Mouse (Mus musculus): ENCODE results near the gene Fbxw8. TPM values are rescaled to one million over a fixed set of nuclear protein-coding genes. Genes with fewer than 3 reads are reported as not detected.

Fbxw8 gene
- polyA plus RNA-seq, 1 experiment from 2014 or later: 36.8 TPM

- Histone ChIP-seq H3K4me1 (replicated peaks) (peaks cover 63% of the 10 kb centered on the region), H3K36me3 (no peaks in the 10 kb centered on the region), H3K9me3 (no peaks in the 10 kb centered on the region; the same call in 1 of the 2 replicates), H3K27ac (no peak overlapping the region), H3K4me3 (peak overlapping the region; percentile 69), H3K27me3 (ENCODE audit: insufficient read depth, poor library complexity, severe bottlenecking) (peaks cover 70% of the 10 kb centered on the region)
- DNase-seq (ENCODE audit: low spot score): no peak
- 7% methylated on average over 12 of the region's 12 CpGs for WGBS
Measured at GRCm38 (mm10) chr5:118029035-118029408, 126.2 kb downstream of the Fbxw8 start.

GRCm38 (mm10) chr5:118028191-118029034, 126.9 kb downstream of the Fbxw8 start:
- peak overlapping the region; percentile 59; the same call in 1 of the 2 replicates for H3K27ac ChIP-seq
- H3K27me3 ChIP-seq (ENCODE audit: insufficient read depth, poor library complexity, severe bottlenecking): peaks cover 70% of the 10 kb centered on the region
- peaks cover 57% of the 10 kb centered on the region for H3K4me1 ChIP-seq (replicated peaks)
- peak overlapping the region; percentile 69 for H3K4me3 ChIP-seq
- H3K36me3 ChIP-seq: no peaks in the 10 kb centered on the region
- WGBS: 2% methylated on average over 79 of the region's 79 CpGs
- DNase-seq (ENCODE audit: low spot score): no peak
- H3K9me3 ChIP-seq: no peaks in the 10 kb centered on the region; the same call in 1 of the 2 replicates

DNA sequence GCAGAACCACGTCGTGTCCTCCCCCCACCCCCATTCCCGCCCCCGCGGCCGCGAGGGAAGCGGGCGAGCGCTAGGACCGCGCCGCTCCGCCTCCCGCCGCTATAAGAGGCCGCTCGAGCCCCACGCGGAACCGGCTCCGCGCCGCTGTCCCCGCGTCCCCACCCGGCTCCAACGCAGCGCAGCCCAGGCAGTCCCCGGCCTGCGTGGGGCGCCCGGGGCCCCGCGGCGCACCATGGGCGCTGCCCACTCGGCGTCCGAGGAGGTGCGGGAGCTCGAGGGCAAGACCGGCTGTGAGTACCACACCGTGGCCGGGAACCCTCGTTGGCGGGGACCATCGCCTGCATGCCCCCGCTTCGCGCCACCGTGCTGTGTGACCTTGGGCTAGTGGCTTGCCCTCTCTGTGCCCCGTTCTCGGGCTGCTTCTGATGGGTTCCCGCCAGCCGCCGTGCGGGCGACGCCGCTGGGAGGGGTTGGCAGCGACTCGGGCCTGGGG, 127.5 kb downstream of the Fbxw8 start, which contains the start of gene Tesc:
Gene Tesc (plus strand): TSS at position 46 of the 493 bp plus-strand sequence.
- Histone ChIP-seq H3K9me3 (no peaks in the 10 kb centered on the region; the same call in 1 of the 2 replicates), H3K4me3 (peak within 1 kb of the TSS; percentile 69), H3K27me3 (ENCODE audit: insufficient read depth, poor library complexity, severe bottlenecking) (peaks cover 70% of the 10 kb centered on the region), H3K27ac (peak within 1 kb of the TSS; percentile 59; the same call in 1 of the 2 replicates), H3K36me3 (no peaks in the 10 kb centered on the region), H3K4me1 (replicated peaks) (peaks cover 54% of the 10 kb centered on the region)
- DNase-seq (ENCODE audit: low spot score): peak; percentile 34
- WGBS: under 1% methylated on average over 63 of the region's 63 CpGs

- H3K4me3 ChIP-seq: peak overlapping the region; percentile 69
- WGBS: under 1% methylated on average over 39 of the region's 39 CpGs
- DNase-seq (ENCODE audit: low spot score): peak; percentile 40
- H3K27me3 ChIP-seq (ENCODE audit: insufficient read depth, poor library complexity, severe bottlenecking): peaks cover 70% of the 10 kb centered on the region
- no peaks in the 10 kb centered on the region for H3K36me3 ChIP-seq
- peak overlapping the region; percentile 59; the same call in 1 of the 2 replicates for H3K27ac ChIP-seq
- H3K4me1 ChIP-seq (replicated peaks): peaks cover 54% of the 10 kb centered on the region
- no peaks in the 10 kb centered on the region; the same call in 1 of the 2 replicates for H3K9me3 ChIP-seq
Measured at GRCm38 (mm10) chr5:118027101-118027697, 128.1 kb downstream of the Fbxw8 start.

- no peak overlapping the region for H3K27ac ChIP-seq
- WGBS: 1% methylated on average over 13 of the region's 13 CpGs
- peaks cover 49% of the 10 kb centered on the region for H3K4me1 ChIP-seq (replicated peaks)
- no peaks in the 10 kb centered on the region; the same call in 1 of the 2 replicates for H3K9me3 ChIP-seq
- peak overlapping the region; percentile 69; the same call in 1 of the 2 replicates for H3K4me3 ChIP-seq
- DNase-seq (ENCODE audit: low spot score): peak; percentile 18
- H3K27me3 ChIP-seq (ENCODE audit: insufficient read depth, poor library complexity, severe bottlenecking): peaks cover 65% of the 10 kb centered on the region
- no peaks in the 10 kb centered on the region for H3K36me3 ChIP-seq
Measured at GRCm38 (mm10) chr5:118026343-118026742, 128.9 kb downstream of the Fbxw8 start.

DNA sequence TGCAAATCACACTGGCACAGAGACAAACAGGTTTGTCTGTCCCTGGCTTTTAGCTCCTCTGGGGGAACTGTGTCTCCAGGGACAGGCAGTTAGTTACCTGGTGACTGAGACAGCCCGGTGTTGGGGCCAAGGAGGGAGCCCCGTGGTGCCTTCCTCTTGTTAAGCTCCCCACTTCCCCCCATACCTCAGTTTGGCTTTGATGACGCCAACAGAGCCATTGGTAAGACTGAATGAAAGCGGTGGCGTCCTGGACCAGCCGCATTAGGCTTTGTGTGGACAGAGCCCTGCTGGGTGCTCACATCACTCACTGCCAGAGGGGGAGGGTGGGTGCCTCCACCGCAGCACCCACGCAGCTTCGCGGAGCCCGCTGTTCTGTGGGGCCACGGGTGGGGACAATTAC, 129.4 kb downstream of the Fbxw8 start:
- Histone ChIP-seq H3K4me1 (replicated peaks) (peaks cover 45% of the 10 kb centered on the region), H3K4me3 (peak overlapping the region; percentile 69; the same call in 1 of the 2 replicates), H3K27me3 (ENCODE audit: insufficient read depth, poor library complexity, severe bottlenecking) (peaks cover 61% of the 10 kb centered on the region), H3K9me3 (no peaks in the 10 kb centered on the region; the same call in 1 of the 2 replicates), H3K36me3 (no peaks in the 10 kb centered on the region), H3K27ac (no peak overlapping the region)
- 2% methylated on average over 12 of the region's 12 CpGs for WGBS
- no peak for DNase-seq (ENCODE audit: low spot score)

DNA sequence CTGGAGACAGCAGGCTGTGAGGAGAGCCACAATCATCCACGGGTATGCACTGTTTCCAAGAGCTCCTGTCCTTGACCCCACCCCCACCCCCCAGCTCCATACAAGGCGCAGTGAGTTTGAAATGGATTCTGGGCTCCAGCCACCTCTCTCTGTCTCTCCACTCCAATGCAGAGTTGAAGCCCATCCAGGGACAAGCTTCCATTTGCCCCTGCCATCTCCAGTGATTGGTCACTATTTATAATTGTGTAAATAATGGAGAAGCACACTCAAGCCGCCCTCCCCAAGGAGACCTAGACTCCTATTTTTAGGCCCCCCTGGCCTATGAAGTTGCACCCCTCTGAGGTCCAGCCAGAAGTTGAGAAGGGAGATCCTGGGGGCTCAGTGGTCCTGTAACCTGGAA, 132.2 kb downstream of the Fbxw8 start:
- peaks cover 42% of the 10 kb centered on the region for H3K27me3 ChIP-seq (ENCODE audit: insufficient read depth, poor library complexity, severe bottlenecking)
- H3K9me3 ChIP-seq: no peaks in the 10 kb centered on the region
- 87% methylated on average over 3 of the region's 3 CpGs for WGBS
- no peak for DNase-seq (ENCODE audit: low spot score)
- H3K4me3 ChIP-seq: no peak overlapping the region
- no peak overlapping the region for H3K27ac ChIP-seq
- peaks cover 34% of the 10 kb centered on the region for H3K4me1 ChIP-seq (replicated peaks)
- H3K36me3 ChIP-seq: no peaks in the 10 kb centered on the region

DNA sequence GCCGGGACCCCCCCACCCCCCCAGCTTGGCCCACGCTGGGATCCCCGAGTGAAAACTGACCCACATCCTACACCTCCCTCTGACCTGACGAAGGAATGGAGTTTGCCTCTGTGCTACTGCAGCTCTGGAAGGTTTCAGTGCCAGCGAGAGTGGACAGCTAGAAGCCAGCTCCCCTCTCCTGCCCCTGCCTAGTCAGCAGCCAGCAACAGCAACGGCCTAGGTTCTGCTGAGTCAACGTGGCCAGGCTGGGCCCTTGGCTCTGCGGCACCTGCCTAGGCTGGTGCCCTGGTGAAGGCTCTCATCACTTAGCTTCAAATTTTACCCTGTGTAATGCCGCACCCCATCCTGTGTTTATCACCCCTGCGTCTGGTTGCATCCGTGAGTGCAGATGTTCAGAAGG, 135.4 kb downstream of the Fbxw8 start:
- H3K27me3 ChIP-seq (ENCODE audit: insufficient read depth, poor library complexity, severe bottlenecking): peaks cover 15% of the 10 kb centered on the region
- peaks cover 18% of the 10 kb centered on the region for H3K4me1 ChIP-seq (replicated peaks)
- no peak for DNase-seq (ENCODE audit: low spot score)
- no peaks in the 10 kb centered on the region for H3K9me3 ChIP-seq
- no peaks in the 10 kb centered on the region for H3K36me3 ChIP-seq
- no peak overlapping the region for H3K27ac ChIP-seq
- H3K4me3 ChIP-seq: no peak overlapping the region
- WGBS: 76% methylated on average over 11 of the region's 11 CpGs

DNA sequence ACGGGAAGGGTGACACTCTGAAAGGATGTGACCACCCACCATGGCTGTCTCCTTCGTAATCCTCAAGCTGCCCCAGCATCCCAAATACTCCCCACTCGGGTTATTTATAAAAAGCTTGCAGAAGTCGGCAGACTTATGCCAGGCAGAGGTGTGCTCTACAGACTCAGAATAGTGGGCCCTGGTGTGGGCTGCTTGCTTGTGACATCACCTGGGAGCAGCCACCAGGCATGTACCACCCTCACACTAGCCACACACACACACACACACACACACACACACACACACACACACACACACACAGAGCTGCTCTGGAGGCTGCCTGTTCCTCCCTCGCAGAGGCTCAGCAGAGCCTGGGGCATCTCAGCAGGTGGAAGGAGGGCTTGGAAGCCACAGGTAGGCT, 137.7 kb downstream of the Fbxw8 start:
- DNase-seq (ENCODE audit: low spot score): no peak
- Histone ChIP-seq H3K27ac (no peak overlapping the region), H3K36me3 (no peaks in the 10 kb centered on the region), H3K9me3 (no peaks in the 10 kb centered on the region), H3K27me3 (ENCODE audit: insufficient read depth, poor library complexity, severe bottlenecking) (peaks cover 13% of the 10 kb centered on the region), H3K4me1 (replicated peaks) (peaks cover 26% of the 10 kb centered on the region), H3K4me3 (no peak overlapping the region)
- 73% methylated on average over 5 of the region's 5 CpGs for WGBS

- Histone ChIP-seq H3K27me3 (ENCODE audit: insufficient read depth, poor library complexity, severe bottlenecking) (peaks cover 13% of the 10 kb centered on the region), H3K27ac (no peak overlapping the region), H3K4me1 (replicated peaks) (peaks cover 30% of the 10 kb centered on the region), H3K36me3 (peaks cover 8% of the 10 kb centered on the region), H3K4me3 (no peak overlapping the region), H3K9me3 (no peaks in the 10 kb centered on the region)
- 98% methylated on average over 2 of the region's 2 CpGs for WGBS
- DNase-seq (ENCODE audit: low spot score): no peak
Measured at GRCm38 (mm10) chr5:118015669-118016068, 139.6 kb downstream of the Fbxw8 start.

GRCm38 (mm10) chr5:118015028-118015427, 140.2 kb downstream of the Fbxw8 start:
- peaks cover 15% of the 10 kb centered on the region for H3K36me3 ChIP-seq
- H3K4me3 ChIP-seq: no peak overlapping the region
- H3K4me1 ChIP-seq (replicated peaks): peaks cover 29% of the 10 kb centered on the region
- WGBS: 21% methylated on average over 12 of the region's 12 CpGs
- H3K27me3 ChIP-seq (ENCODE audit: insufficient read depth, poor library complexity, severe bottlenecking): peaks cover 8% of the 10 kb centered on the region
- H3K9me3 ChIP-seq: no peaks in the 10 kb centered on the region
- H3K27ac ChIP-seq: peak overlapping the region; percentile 42
- no peak for DNase-seq (ENCODE audit: low spot score)

All from hindbrain, embryonic 10.5 days (tissue).